Mouse (Mus musculus) embryonic facial prominence, embryonic 14.5 days (tissue): ENCODE data around the gene Selenon. TPM values are rescaled to one million over a fixed set of nuclear protein-coding genes. Genes with fewer than 3 reads are reported as not detected.

Experiments used
- ATAC-seq: fragments of 200-750 bp; cut with Nextera tagmentation; 2 replicates; pipeline ENCODE4 v1.8.0; 2017; ENCODE audit warnings: low read depth, moderate number of reproducible peaks, moderate TSS enrichment
- DNase-seq: peaks from one replicate; pipeline ENCODE4 v3.0.0-alpha.2; 2015; ENCODE audit warnings: low spot score
- H3K27ac ChIP-seq: fragments of 300-500 bp; sonication (generic); replicated peaks from 2 replicates; pipeline ENCODE4 v1.5.1; 2014; ENCODE audit warnings: low read depth, mild to moderate bottlenecking, low read length, moderate library complexity
- H3K27me3 ChIP-seq: fragments of 300-500 bp; sonication (generic); replicated peaks from 2 replicates; pipeline ENCODE4 v1.6.1; 2014; ENCODE audit warnings: low read length; ENCODE audit not compliant: control insufficient read depth, insufficient read depth
- H3K36me3 ChIP-seq: fragments of 300-500 bp; sonication (generic); 2 replicates; pipeline ENCODE4 v1.6.1; 2014; ENCODE audit warnings: low read length, mixed read lengths; ENCODE audit not compliant: control insufficient read depth, insufficient read depth
- H3K4me1 ChIP-seq: fragments of 300-500 bp; sonication (generic); 2 replicates; pipeline ENCODE4 v1.6.1; 2014; ENCODE audit warnings: antibody characterized with exemption, low read length; ENCODE audit not compliant: control insufficient read depth, insufficient read depth
- H3K4me2 ChIP-seq: fragments of 300-500 bp; sonication (generic); 2 replicates; pipeline ENCODE4 v1.6.1; 2014; ENCODE audit warnings: low read depth, mild to moderate bottlenecking, low read length, moderate library complexity, mixed read lengths
- H3K4me3 ChIP-seq: fragments of 300-500 bp; sonication (generic); 2 replicates; pipeline ENCODE4 v1.5.1; 2014; ENCODE audit warnings: low read depth, mild to moderate bottlenecking, low read length
- H3K9ac ChIP-seq: fragments of 300-500 bp; sonication (generic); 2 replicates; pipeline ENCODE4 v1.6.1; 2014; ENCODE audit warnings: low read depth, mild to moderate bottlenecking, low read length, moderate library complexity, mixed read lengths
- H3K9me3 ChIP-seq: fragments of 300-500 bp; sonication (generic); 2 replicates; pipeline ENCODE4 v1.6.1; 2016; ENCODE audit warnings: low read length; ENCODE audit not compliant: control insufficient read depth
- WGBS: fragments of 180-500 bp; shearing (Covaris S2); extraction: QIAGEN DNeasy Blood & Tissue Kit; methylation state at CpG from one replicate; pipeline ENCODE4 v1.1.7; 2014; 5-methylcytosine and 5-hydroxymethylcytosine counted together
- polyA plus RNA-seq: library from polyadenylated mRNA; unstranded; fragments of >200 nt; fragmentation: Nextera tagmentation; extraction: Ambion mirVana; gene quantifications from 2 replicates; pipeline ENCODE4 v1.2.1, GENCODE M21; 2014

Gene Selenon
- polyA plus RNA-seq: 22.8 and 24.7 TPM in 2 replicates

GRCm38 (mm10) chr4:134551494-134552316, at the start of gene Selenon:
TSS of gene Selenon (minus strand) at chr4:134552166.
- Histone ChIP-seq H3K9me3 (peaks cover 12% of the 10 kb centered on the region), H3K4me2 (peak within 1 kb of the TSS; percentile 76), H3K4me3 (peak within 1 kb of the TSS; percentile 65), H3K27ac (peak within 1 kb of the TSS; percentile 88), H3K9ac (peak within 1 kb of the TSS; percentile 91), H3K27me3 (no peaks in the 10 kb centered on the region), H3K4me1 (no peaks in the 10 kb centered on the region), H3K36me3 (peaks cover 35% of the 10 kb centered on the region)
- ATAC-seq (peak; percentile 90), DNase-seq (peak; percentile 77)
- 3% methylated on average over 35 of the region's 67 CpGs for WGBS

GRCm38 (mm10) chr4:134601404-134601803, 49.4 kb upstream of the Selenon start:
- Histone ChIP-seq H3K9ac (no peak overlapping the region), H3K27me3 (no peaks in the 10 kb centered on the region), H3K27ac (no peak overlapping the region), H3K9me3 (no peaks in the 10 kb centered on the region), H3K4me1 (peaks cover 23% of the 10 kb centered on the region), H3K36me3 (no peaks in the 10 kb centered on the region), H3K4me3 (no peak overlapping the region), H3K4me2 (no peak overlapping the region)
- WGBS: 41% methylated on average over 8 of the region's 8 CpGs
- DNase-seq (no peak), ATAC-seq (no peak)

- ATAC-seq (no peak), DNase-seq (no peak)
- WGBS: 62% methylated on average over 7 of the region's 7 CpGs
- H3K4me3 ChIP-seq: no peak overlapping the region
- no peaks in the 10 kb centered on the region for H3K36me3 ChIP-seq
- peaks cover 23% of the 10 kb centered on the region for H3K4me1 ChIP-seq
- H3K27me3 ChIP-seq: no peaks in the 10 kb centered on the region
- H3K9ac ChIP-seq: no peak overlapping the region
- H3K4me2 ChIP-seq: no peak overlapping the region
- no peak overlapping the region for H3K27ac ChIP-seq
- H3K9me3 ChIP-seq: no peaks in the 10 kb centered on the region
These were observed 48.8 kb upstream of the Selenon start for GRCm38 (mm10) chr4:134600777-134601176.

GRCm38 (mm10) chr4:134600060-134600459, 48.1 kb upstream of the Selenon start:
- Histone ChIP-seq H3K9me3 (no peaks in the 10 kb centered on the region), H3K4me1 (peaks cover 23% of the 10 kb centered on the region), H3K9ac (no peak overlapping the region), H3K36me3 (no peaks in the 10 kb centered on the region), H3K27me3 (no peaks in the 10 kb centered on the region), H3K4me2 (no peak overlapping the region), H3K4me3 (no peak overlapping the region), H3K27ac (no peak overlapping the region)
- ATAC-seq (no peak), DNase-seq (no peak)
- 85% methylated on average over 9 of the region's 9 CpGs for WGBS

GRCm38 (mm10) chr4:134596816-134597692, 45.1 kb upstream of the Selenon start:
- H3K27ac ChIP-seq: no peak overlapping the region
- no peak overlapping the region for H3K9ac ChIP-seq
- H3K4me3 ChIP-seq: no peak overlapping the region
- 70% methylated on average over 10 of the region's 10 CpGs for WGBS
- H3K27me3 ChIP-seq: no peaks in the 10 kb centered on the region
- no peaks in the 10 kb centered on the region for H3K36me3 ChIP-seq
- no peaks in the 10 kb centered on the region for H3K9me3 ChIP-seq
- DNase-seq: no peak
- no peak overlapping the region for H3K4me2 ChIP-seq
- peaks cover 5% of the 10 kb centered on the region for H3K4me1 ChIP-seq
- no peak for ATAC-seq

- Histone ChIP-seq H3K4me2 (no peak overlapping the region), H3K4me1 (no peaks in the 10 kb centered on the region; the same call in 1 of the 2 replicates), H3K27me3 (no peaks in the 10 kb centered on the region), H3K27ac (no peak overlapping the region), H3K4me3 (no peak overlapping the region), H3K36me3 (no peaks in the 10 kb centered on the region), H3K9ac (no peak overlapping the region), H3K9me3 (no peaks in the 10 kb centered on the region)
- 91% methylated on average over 10 of the region's 10 CpGs for whole genome bisulfite sequencing
- no peak for ATAC-seq
- DNase-seq: no peak
These were observed 42.9 kb upstream of the Selenon start for GRCm38 (mm10) chr4:134594731-134595439.

- H3K9me3 ChIP-seq: no peaks in the 10 kb centered on the region
- no peaks in the 10 kb centered on the region for H3K27me3 ChIP-seq
- no peak for ATAC-seq
- WGBS: 69% methylated on average over 4 of the region's 4 CpGs
- H3K27ac ChIP-seq: no peak overlapping the region
- no peak overlapping the region for H3K9ac ChIP-seq
- H3K4me3 ChIP-seq: no peak overlapping the region
- DNase-seq: no peak
- H3K4me1 ChIP-seq: no peaks in the 10 kb centered on the region; the same call in 1 of the 2 replicates
- H3K36me3 ChIP-seq: no peaks in the 10 kb centered on the region
- no peak overlapping the region for H3K4me2 ChIP-seq
These were observed 40.5 kb upstream of the Selenon start for GRCm38 (mm10) chr4:134592442-134592841.

- Histone ChIP-seq H3K27me3 (no peaks in the 10 kb centered on the region), H3K36me3 (no peaks in the 10 kb centered on the region), H3K4me2 (no peak overlapping the region), H3K9me3 (no peaks in the 10 kb centered on the region), H3K4me3 (no peak overlapping the region), H3K9ac (no peak overlapping the region), H3K27ac (no peak overlapping the region), H3K4me1 (no peaks in the 10 kb centered on the region; the same call in 1 of the 2 replicates)
- DNase-seq (peak; percentile 87), ATAC-seq (peak; percentile 70)
- 33% methylated on average over 9 of the region's 11 CpGs for whole genome bisulfite sequencing
These were observed 39.6 kb upstream of the Selenon start for GRCm38 (mm10) chr4:134591506-134592061.
